In the genomic region with DNA sequence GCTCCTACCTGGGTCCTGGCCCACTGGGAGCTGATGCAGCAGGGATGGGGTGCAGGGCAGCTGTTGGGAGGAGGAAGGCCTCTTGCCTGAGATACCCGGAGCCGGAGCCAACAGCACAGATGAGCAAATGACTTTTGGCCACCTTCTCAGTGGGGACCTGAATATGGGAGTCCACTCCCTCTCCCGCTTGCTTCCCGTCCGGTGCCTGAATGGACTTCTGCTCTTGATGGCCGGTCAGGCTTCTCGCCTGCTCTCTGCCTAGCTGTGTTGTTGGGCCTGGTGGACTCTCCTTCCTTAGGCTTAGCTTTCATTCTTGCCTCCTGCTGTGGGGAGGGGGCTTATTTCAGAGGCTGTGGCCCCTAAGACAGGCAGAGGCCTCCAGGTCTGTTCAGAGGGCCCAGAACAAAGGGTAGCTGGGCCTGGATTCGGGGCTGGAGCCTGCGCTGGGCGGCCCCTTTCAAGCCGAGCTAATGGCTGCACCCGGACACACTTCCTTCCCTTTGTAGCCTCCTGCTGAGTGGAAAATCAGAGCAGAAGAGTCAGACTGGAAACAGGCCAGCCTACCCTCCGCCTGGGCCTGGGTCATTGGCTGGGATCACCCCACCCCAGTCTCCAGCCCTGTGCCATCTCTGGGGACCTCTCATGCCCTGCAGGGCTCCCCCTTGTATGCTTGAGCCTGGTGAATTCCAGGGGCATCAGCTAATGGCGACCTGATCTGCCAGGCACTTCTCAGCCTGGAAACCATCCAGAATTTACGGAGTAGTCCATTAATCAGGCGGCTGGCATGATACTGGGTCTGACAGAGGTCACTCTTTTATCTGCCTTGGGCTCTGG, we compare ENCODE assay signal across 8 mouse cellular contexts. TPM values are rescaled to one million over a fixed set of nuclear protein-coding genes. Genes with fewer than 3 reads are reported as not detected.
DNase-seq lines count a peak whose midpoint lies in the region; ATAC-seq and TF ChIP-seq lines count a peak whose summit lies in the region.

No protein-coding gene starts in this region.

- 39% methylated on average over 16 of the region's 16 CpGs for whole genome bisulfite sequencing in forebrain, embryonic 13.5 days
- WGBS in hindbrain, embryonic 15.5 days: 29% methylated on average over 16 of the region's 16 CpGs
- 78% methylated on average over 16 of the region's 16 CpGs for WGBS in liver, postnatal 0 days (ENCODE audit: insufficient replicate concordance)
- 74% methylated on average over 16 of the region's 16 CpGs for WGBS in stomach, postnatal 0 days

- peak overlapping the region; percentile 43; the same call in 1 of the 2 replicates for H3K9ac ChIP-seq in forebrain, embryonic 13.5 days
- no peak overlapping the region for H3K9ac ChIP-seq in hindbrain, embryonic 15.5 days
- H3K9ac ChIP-seq in liver, postnatal 0 days (replicated peaks): no peak overlapping the region
- H3K9ac ChIP-seq in stomach, postnatal 0 days (ENCODE audit: low read length): no peak overlapping the region

- no peak for TF ChIP-seq CTCF in liver, postnatal 0 days (IDR thresholded peaks at IDR 0.05; ENCODE audit: low read depth)
- TF ChIP-seq CTCF in stomach, postnatal 0 days (IDR thresholded peaks at IDR 0.05; ENCODE audit: low read depth): no peak

- ATAC-seq in forebrain, embryonic 13.5 days: no peak
- no peak for ATAC-seq in hindbrain, embryonic 15.5 days (ENCODE audit: low FRiP score, low read depth)
- no peak for ATAC-seq in liver, postnatal 0 days
- ATAC-seq in stomach, postnatal 0 days (ENCODE audit: low FRiP score, low TSS enrichment): no peak
- ATAC-seq in megakaryocyte-erythroid progenitor cell, adult 5-6 weeks (replicated peaks; ENCODE audit: low FRiP score, low TSS enrichment, poor library complexity, severe bottlenecking): no peak

- no peaks in the 10 kb centered on the region for H3K9me3 ChIP-seq in forebrain, embryonic 13.5 days (replicated peaks)
- H3K9me3 ChIP-seq in hindbrain, embryonic 15.5 days: no peaks in the 10 kb centered on the region
- no peaks in the 10 kb centered on the region for H3K9me3 ChIP-seq in liver, postnatal 0 days (ENCODE audit: low read length)
- no peaks in the 10 kb centered on the region for H3K9me3 ChIP-seq in stomach, postnatal 0 days (ENCODE audit: control insufficient read depth, low read length)

- peaks cover 58% of the 10 kb centered on the region for H3K36me3 ChIP-seq in forebrain, embryonic 13.5 days (ENCODE audit: poor library complexity, severe bottlenecking)
- no peaks in the 10 kb centered on the region for H3K36me3 ChIP-seq in hindbrain, embryonic 15.5 days
- no peaks in the 10 kb centered on the region for H3K36me3 ChIP-seq in liver, postnatal 0 days (replicated peaks; ENCODE audit: insufficient read depth, low read length)
- H3K36me3 ChIP-seq in stomach, postnatal 0 days (ENCODE audit: control insufficient read depth, insufficient read depth, low read length): no peaks in the 10 kb centered on the region

- no peak overlapping the region for H3K4me3 ChIP-seq in forebrain, embryonic 13.5 days
- H3K4me3 ChIP-seq in hindbrain, embryonic 15.5 days: no peak overlapping the region
- no peak overlapping the region for H3K4me3 ChIP-seq in liver, postnatal 0 days (ENCODE audit: low read depth, low read length)
- no peak overlapping the region for H3K4me3 ChIP-seq in stomach, postnatal 0 days (ENCODE audit: low read depth, low read length)

- no peaks in the 10 kb centered on the region for H3K27me3 ChIP-seq in forebrain, embryonic 13.5 days
- H3K27me3 ChIP-seq in hindbrain, embryonic 15.5 days: peaks cover 6% of the 10 kb centered on the region; the same call in 1 of the 2 replicates
- H3K27me3 ChIP-seq in liver, postnatal 0 days (ENCODE audit: insufficient read depth, low read length): no peaks in the 10 kb centered on the region
- H3K27me3 ChIP-seq in stomach, postnatal 0 days (ENCODE audit: control insufficient read depth, insufficient read depth, low read length): no peaks in the 10 kb centered on the region

- H3K4me2 ChIP-seq in forebrain, embryonic 13.5 days: peak overlapping the region; percentile 28
- no peak overlapping the region for H3K4me2 ChIP-seq in hindbrain, embryonic 15.5 days
- no peak overlapping the region for H3K4me2 ChIP-seq in liver, postnatal 0 days (ENCODE audit: low read depth, low read length)
- H3K4me2 ChIP-seq in stomach, postnatal 0 days (replicated peaks; ENCODE audit: low read depth): no peak overlapping the region

- TF ChIP-seq EP300 in liver, postnatal 0 days (IDR thresholded peaks at IDR 0.05; ENCODE audit: low read depth): no peak
- TF ChIP-seq EP300 in stomach, postnatal 0 days (optimal IDR thresholded peaks at IDR 0.05): no peak

- peak overlapping the region; percentile 77 for H3K27ac ChIP-seq in forebrain, embryonic 13.5 days
- peak overlapping the region; percentile 32; the same call in 1 of the 2 replicates for H3K27ac ChIP-seq in hindbrain, embryonic 15.5 days (replicated peaks)
- H3K27ac ChIP-seq in liver, postnatal 0 days (ENCODE audit: low read depth): peak overlapping the region; percentile 36
- H3K27ac ChIP-seq in stomach, postnatal 0 days (replicated peaks): peak overlapping the region; percentile 25

- DNase-seq in adrenal gland, postnatal 36 days: peak; percentile 56 to 76
- no peak for DNase-seq in liver, postnatal 0 days
- DNase-seq in stomach, postnatal 0 days (ENCODE audit: low spot score): no peak
- DNase-seq in cerebellum, adult 9-10 months: no peak
- DNase-seq in left cerebral cortex, adult 18-20 months (ENCODE audit: low spot score in 2 of 2): no peak

- peaks cover 78% of the 10 kb centered on the region for H3K4me1 ChIP-seq in forebrain, embryonic 13.5 days
- H3K4me1 ChIP-seq in hindbrain, embryonic 15.5 days (replicated peaks): peaks cover 36% of the 10 kb centered on the region
- H3K4me1 ChIP-seq in liver, postnatal 0 days (ENCODE audit: insufficient read depth): no peaks in the 10 kb centered on the region
- H3K4me1 ChIP-seq in stomach, postnatal 0 days (replicated peaks; ENCODE audit: control insufficient read depth, insufficient read depth): no peaks in the 10 kb centered on the region

RNA-seq across cellular contexts. Expression of a gene that starts 9.4 kb away (rescaled TPM):
- total RNA-seq in adrenal gland, postnatal 36 days (2021): 1 to 10 TPM; 4.9 to 9.5 TPM
- polyA plus RNA-seq in forebrain, embryonic 13.5 days (2015; fragmentation: Nextera tagmentation; extraction: Ambion mirVana): 10.9 and 14.4 TPM in 2 replicates
- 4.3 and 4.9 TPM in 2 replicates for polyA plus RNA-seq in hindbrain, embryonic 15.5 days (2015; fragmentation: Nextera tagmentation; extraction: Ambion mirVana)
- 0.14 and 0.17 TPM in 2 replicates for polyA plus RNA-seq in liver, postnatal 0 days (2015; fragmentation: Nextera tagmentation; extraction: Ambion mirVana)
- polyA plus RNA-seq in stomach, postnatal 0 days (2015; fragmentation: Nextera tagmentation; extraction: Ambion mirVana): 0.75 and 0.80 TPM in 2 replicates
- total RNA-seq in left cerebral cortex, adult 18-20 months (2021): 1 to 10 TPM; 4.2 to 4.5 TPM
- not detected in 2 replicates for total RNA-seq in megakaryocyte-erythroid progenitor cell, adult 5-6 weeks (2014; fragmentation: Nextera tagmentation)
- not detected in 2 replicates for total RNA-seq in megakaryocyte-erythroid progenitor cell, adult 5-6 weeks (2017)

RNA-seq across cellular contexts. Expression of a gene that starts 49.0 kb away (rescaled TPM):
- 10 to 100 TPM; 23.9 to 38.3 TPM for total RNA-seq in adrenal gland, postnatal 36 days (2021)
- 0.08 and 0.15 TPM in 2 replicates for polyA plus RNA-seq in forebrain, embryonic 13.5 days (2015; fragmentation: Nextera tagmentation; extraction: Ambion mirVana)
- polyA plus RNA-seq in hindbrain, embryonic 15.5 days (2015; fragmentation: Nextera tagmentation; extraction: Ambion mirVana): 0.86 and 1.0 TPM in 2 replicates
- 12.6 and 14.8 TPM in 2 replicates for polyA plus RNA-seq in liver, postnatal 0 days (2015; fragmentation: Nextera tagmentation; extraction: Ambion mirVana)
- 6.0 and 6.9 TPM in 2 replicates for polyA plus RNA-seq in stomach, postnatal 0 days (2015; fragmentation: Nextera tagmentation; extraction: Ambion mirVana)
- total RNA-seq in left cerebral cortex, adult 18-20 months (2021): 1 to 10 TPM; 4.9 to 7.1 TPM
- not detected in 2 replicates for total RNA-seq in megakaryocyte-erythroid progenitor cell, adult 5-6 weeks (2014; fragmentation: Nextera tagmentation)
- not detected in 2 replicates for total RNA-seq in megakaryocyte-erythroid progenitor cell, adult 5-6 weeks (2017)

Comparison
In these comparisons a context has a peak if more than half of its experiments do, and no peak if none do; other contexts are left out.
1. DNase-seq: peak in adrenal gland, postnatal 36 days (2 of 2); none in liver, postnatal 0 days (single experiment), stomach, postnatal 0 days (single experiment), cerebellum, adult 9-10 months (single experiment) and left cerebral cortex, adult 18-20 months (0 of 2).
2. H3K27ac ChIP-seq: peak in every context shown above with its lines; median percentile 77 in forebrain, embryonic 13.5 days; 36 in liver, postnatal 0 days; 32 in hindbrain, embryonic 15.5 days; 25 in stomach, postnatal 0 days.